Mouse (Mus musculus) G1E (cell line): Measurements from ENCODE around the gene Tmpo.

Experiments
- CTCF ChIP-seq: IDR thresholded peaks from 2 replicates; pipeline ENCODE4 v1.5.1; 2012; ENCODE audit warnings: low read depth, low read length, inconsistent platforms, mixed read lengths
- GATA1 ChIP-seq: IDR thresholded peaks from 2 replicates; pipeline ENCODE4 v1.6.1; 2012; ENCODE audit warnings: borderline replicate concordance, low read length, inconsistent platforms, mixed read lengths
- GATA2 ChIP-seq: IDR thresholded peaks from 2 replicates; pipeline ENCODE4 v1.6.1; 2012; ENCODE audit warnings: low read depth, low read length, inconsistent platforms, borderline replicate concordance
- POLR2AphosphoS5 ChIP-seq: IDR thresholded peaks from 2 replicates; pipeline ENCODE4 v1.6.1; 2012; ENCODE audit warnings: low read depth, low read length, inconsistent platforms; ENCODE audit not compliant: insufficient replicate concordance
- TAL1 ChIP-seq: conservative IDR thresholded peaks from 2 replicates; pipeline ENCODE4 v1.6.1; 2012; ENCODE audit warnings: low read depth, low read length, inconsistent platforms, mixed read lengths

DNA sequence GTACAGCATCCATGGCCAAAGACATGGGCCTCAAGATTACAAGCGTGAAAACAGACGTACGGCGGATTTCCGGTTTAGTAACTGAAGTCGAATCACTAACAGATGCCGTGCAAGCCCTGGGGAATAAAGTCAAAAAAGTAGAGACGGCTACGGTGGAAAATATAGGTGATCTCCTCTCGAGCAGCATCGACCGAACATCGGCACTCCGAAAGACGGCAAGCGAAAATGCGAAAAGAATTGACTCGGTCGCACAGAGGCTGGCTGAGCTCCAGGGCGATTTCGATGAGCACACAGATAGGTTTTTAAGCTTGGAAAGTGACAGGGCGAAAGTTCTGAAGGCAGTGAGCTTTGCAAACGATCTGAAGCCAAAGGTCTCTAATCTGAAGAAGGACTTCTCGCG, 79.2 kb downstream of the Tmpo start:
- no peak for TF ChIP-seq CTCF
- TF ChIP-seq POLR2AphosphoS5: no peak
- no peak for TF ChIP-seq GATA2
- TF ChIP-seq GATA1: no peak
- TF ChIP-seq TAL1: no peak
